Mouse (Mus musculus): ENCODE measurements at regions not wholly inside any gene's neighbourhood (a gene's known extent, or its start where the extent isn't known, plus 50 kb on each side); places are given as distances from the start of the nearest gene placed in this dataset.

DNA sequence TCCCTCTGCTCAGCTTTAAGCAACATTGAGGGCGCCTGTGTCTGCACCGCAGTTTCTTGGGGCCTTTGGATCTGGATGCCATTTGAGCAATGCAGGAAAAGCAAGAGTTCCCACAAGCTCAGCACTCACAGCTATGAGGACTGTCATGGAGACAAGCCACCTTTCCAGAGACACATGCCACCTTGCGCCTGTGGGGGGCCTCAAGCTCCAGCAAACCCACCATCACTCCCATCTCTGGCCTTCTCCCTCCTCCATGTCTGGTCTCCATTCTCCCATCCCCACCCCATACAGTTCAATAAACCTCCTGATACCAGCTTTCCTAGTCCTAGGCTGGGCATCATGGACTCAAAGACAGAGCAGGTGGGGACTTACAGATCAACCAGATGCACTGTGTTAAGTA lies 97.8 kb downstream of the Wdr11 start:
- POLR2A ChIA-PET, result no interaction called here
- CTCF ChIA-PET, result no interaction called here

DNA sequence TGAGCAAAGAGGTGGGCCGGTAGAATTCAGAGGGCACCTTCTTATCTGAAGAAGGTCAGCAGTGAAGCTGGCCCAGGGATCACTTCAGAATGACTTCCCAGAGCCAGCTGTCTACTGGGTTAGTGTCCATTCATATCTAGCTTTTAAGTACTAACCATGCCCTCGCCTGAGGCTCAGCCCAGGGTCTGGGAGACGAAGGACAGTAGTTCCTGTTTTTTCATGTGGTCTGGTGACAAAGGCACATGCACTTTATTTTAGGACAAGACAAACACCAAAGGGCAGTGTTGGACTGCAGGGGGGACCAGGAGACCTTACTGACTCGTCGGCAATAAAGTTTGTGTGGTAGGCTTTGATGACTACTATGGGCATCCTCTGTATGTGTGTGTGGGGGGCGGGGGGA lies 99.2 kb downstream of the Wdr11 start:
- CTCF ChIA-PET, result no interaction called here
- POLR2A ChIA-PET, result no interaction called here

DNA sequence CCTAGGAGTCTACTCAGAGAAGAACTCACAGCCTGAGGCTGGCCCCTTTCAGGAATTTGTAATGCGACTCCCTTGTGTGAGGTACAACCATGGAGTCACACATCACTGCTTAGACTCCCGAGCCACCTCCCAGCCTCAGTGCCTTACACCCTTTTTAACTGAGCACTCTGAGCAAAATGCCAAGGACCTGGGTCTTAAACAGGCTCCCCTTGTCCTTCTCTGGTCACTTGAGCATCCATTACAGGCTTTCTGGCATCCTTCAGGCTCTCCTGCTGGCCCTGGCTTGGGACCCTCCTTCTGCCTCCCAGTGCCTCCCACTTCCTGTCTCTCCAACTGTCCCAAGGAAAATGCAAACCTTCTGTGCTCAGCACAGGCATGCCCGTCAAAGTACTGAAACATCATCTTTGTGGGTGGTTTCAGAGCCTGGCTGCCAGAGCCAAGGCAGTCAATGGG lies 100.0 kb downstream of the Wdr11 start:
- POLR2A ChIA-PET, result interaction anchor here in 1 of 4 experiments (0.7 kb wide), 1 partner anchor 748 kb away, joined by 9 read pairs; no protein-coding TSS in a partner anchor
- CTCF ChIA-PET, result interaction anchor here in 1 of 4 experiments (0.6 kb wide), 1 partner anchor 8 kb away, joined by 3 read pairs; no protein-coding TSS in a partner anchor

DNA sequence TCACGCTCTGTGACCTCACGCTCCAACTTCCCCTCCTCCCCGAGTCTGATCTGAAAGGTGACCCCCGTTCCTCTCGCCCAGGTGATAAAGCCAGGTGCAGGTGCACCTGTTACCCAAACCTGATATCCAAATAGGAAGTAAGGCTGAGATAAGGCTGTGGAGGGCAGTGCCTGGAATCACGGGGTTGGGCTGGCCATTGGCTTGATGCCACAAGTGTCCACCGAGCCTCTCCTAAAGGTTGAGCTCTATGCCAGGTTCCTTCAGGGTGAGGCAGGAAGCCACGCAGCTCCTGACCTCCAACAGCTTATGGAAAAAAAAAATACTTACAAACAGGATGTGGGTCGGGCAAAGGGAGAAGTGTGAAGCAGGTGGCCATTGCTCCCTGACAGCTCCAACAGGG lies 102.0 kb downstream of the Wdr11 start:
- POLR2A ChIA-PET, result interaction anchor here in 1 of 4 experiments (0.5 kb wide), 1 partner anchor 1096 kb away, joined by 3 read pairs; no protein-coding TSS in a partner anchor
- CTCF ChIA-PET, result no interaction called here

DNA sequence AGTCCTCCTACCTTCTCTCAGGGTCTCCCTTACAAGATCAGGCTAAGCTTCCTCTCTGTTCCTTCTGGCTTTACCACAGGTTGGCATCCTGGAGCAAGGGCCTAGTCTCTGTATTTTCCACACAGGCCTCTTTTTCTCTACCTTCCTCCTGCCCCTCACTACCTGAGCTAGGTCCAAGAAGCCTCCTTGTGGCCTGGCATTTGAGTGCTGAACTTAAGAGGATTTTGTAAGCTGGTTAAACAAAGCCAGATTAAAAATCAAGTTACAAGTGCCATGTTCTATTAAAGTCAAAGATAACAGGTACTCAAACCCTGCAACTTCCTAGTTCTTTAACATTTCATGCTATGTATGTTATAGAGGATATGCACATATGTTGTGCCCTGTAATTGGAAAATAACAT lies 102.5 kb downstream of the Wdr11 start:
- ChIA-PET CTCF (interaction anchor here in 1 of 4 experiments (0.5 kb wide), 1 partner anchor 8 kb away, joined by 5 read pairs; no protein-coding TSS in a partner anchor), POLR2A (interaction anchor here in 1 of 4 experiments (0.5 kb wide), 1 partner anchor 1095 kb away, joined by 3 read pairs; no protein-coding TSS in a partner anchor)

DNA sequence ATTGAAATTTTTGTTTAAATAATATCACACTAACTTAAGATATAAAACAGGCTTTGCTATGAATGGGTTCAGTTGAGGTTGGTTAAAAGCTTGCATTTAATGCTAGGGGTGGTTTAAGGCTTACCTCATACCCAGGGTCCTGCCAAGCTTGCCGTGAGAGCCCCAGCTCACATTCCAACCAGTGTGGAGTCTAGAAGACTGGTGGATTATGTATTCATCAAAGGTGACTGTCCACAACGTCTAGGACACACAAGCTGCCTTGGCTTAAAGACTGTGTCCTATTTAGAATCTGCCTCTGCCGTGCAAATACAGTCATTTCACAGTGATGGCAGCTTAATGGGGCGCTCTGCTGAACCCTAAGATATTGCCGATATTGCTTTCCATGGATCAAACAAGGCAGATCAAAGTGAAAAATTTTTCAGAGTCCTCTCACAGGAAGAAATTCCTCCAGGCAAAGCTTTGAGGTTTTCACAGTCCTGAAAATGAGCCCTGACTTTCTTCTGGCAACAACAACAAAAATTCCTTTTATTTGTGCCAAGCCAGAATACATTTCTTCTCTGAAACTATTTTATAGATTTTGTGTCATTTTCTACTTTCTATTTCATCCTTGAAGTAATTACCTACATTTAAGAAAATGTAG lies 108.4 kb downstream of the Wdr11 start:
- CTCF ChIA-PET, result interaction anchor here in 2 of 4 experiments (0.6 to 1.5 kb wide), 2 partner anchors 9 to 20 kb away, joined by 3 read pairs; no protein-coding TSS in a partner anchor

DNA sequence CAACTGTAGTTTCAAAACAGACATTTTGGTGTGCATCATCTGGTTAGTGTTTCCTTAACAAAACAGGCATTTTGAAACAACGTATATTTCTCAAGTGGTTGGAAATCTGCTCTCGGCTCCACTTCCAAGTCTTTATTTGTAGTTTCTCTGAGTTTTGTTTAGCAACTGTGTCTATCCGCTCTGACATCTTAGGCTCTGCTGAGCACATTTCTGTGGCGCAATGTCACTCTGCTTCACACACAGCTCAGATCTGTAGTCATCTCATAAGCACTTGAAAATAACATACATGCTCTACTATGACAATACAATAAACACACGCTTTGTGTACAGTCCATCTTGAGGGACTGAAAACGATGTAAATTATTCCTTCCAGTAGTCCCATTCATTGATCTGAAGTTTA lies 135.9 kb downstream of the Wdr11 start:
- POLR2A ChIA-PET, result no interaction called here

More for the DNA sequence above, 108.4 kb downstream of the Wdr11 start:
- POLR2A ChIA-PET, result interaction anchor here in 1 of 4 experiments (0.5 kb wide), 1 partner anchor 25 kb away, joined by 6 read pairs; no protein-coding TSS in a partner anchor

DNA sequence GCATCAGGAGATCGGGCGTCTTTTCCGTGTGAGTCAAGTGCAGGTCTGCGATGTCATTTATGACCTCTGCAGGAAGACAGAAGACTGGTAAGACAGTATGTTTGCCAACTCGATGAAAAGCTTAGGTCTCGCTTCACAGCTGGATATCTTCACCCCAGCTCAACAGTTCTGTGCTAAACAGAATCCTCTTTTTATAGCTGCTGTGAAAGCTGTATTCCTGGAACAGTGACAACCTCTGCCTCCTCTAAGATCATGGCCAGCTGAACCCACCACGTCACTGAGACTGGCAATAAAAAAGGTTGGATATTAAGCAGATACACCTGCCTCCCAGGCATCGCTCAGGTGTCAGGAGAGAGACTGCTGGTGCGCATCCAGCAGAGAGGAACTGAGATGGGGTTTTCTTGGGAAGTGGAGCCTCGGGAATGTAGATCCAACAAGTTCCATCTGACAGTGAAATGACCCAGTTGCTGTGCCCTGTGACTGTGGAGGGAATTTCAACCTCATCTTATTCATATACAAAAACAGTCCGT lies 138.1 kb downstream of the Wdr11 start:
- ChIA-PET CTCF (no interaction called here), POLR2A (no interaction called here)

More for the DNA sequence above, 135.9 kb downstream of the Wdr11 start:
- CTCF ChIA-PET, result interaction anchor here in 1 of 4 experiments (0.7 kb wide), 1 partner anchor 22 kb away, joined by 3 read pairs; no protein-coding TSS in a partner anchor

DNA sequence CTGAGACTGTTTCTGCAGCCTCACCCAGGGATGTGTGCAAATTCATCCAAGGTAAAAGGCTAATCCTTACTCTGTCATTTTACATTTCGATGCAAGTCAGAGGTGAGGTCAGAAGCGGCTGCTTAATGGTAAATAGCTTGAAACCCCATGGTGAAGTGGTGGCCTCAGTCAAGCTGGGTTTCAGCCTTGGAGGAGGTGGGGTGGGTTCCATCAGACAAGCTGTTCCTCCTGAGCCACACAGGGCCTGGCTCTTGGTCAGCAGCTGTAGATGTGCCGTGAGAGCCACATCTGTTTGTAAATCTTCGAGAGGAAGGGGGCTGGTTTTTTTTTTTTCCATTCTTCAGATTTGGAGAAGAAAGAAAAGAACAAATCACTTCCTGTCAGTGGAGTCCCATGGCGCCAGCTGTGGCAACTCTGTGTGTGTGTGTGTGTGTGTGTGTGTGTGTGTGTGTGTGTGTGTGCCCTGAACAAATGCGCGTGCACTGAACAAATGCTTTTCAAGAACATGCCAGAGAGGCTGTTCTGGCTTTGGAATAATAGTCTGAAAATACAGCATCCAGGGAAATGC lies 139.2 kb downstream of the Wdr11 start:
- CTCF ChIA-PET, result no interaction called here
- POLR2A ChIA-PET, result no interaction called here

DNA sequence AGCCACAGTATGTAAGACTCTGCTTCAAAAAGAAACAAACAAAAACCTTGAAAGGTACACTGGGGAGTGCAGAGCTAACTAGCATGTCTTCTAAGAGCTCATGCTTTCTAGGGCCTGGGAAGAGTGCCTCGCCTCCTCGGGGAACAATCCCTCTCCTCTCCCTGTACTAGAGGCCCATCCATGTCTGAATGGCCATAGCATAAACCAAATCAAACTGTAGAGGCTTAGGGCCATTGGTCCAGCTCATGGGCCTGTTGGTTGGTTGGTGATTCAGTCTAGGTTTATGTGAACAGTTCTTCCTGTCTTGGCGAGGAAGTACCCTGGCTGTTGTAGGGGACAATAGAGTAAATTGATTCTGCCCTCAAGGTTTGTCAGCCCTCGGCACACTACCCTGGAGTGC lies 151.0 kb downstream of the Wdr11 start:
- CTCF ChIA-PET, result interaction anchor here in 1 of 4 experiments (0.5 kb wide), 1 partner anchor 120 kb away, joined by 11 read pairs; no protein-coding TSS in a partner anchor
- POLR2A ChIA-PET, result no interaction called here

DNA sequence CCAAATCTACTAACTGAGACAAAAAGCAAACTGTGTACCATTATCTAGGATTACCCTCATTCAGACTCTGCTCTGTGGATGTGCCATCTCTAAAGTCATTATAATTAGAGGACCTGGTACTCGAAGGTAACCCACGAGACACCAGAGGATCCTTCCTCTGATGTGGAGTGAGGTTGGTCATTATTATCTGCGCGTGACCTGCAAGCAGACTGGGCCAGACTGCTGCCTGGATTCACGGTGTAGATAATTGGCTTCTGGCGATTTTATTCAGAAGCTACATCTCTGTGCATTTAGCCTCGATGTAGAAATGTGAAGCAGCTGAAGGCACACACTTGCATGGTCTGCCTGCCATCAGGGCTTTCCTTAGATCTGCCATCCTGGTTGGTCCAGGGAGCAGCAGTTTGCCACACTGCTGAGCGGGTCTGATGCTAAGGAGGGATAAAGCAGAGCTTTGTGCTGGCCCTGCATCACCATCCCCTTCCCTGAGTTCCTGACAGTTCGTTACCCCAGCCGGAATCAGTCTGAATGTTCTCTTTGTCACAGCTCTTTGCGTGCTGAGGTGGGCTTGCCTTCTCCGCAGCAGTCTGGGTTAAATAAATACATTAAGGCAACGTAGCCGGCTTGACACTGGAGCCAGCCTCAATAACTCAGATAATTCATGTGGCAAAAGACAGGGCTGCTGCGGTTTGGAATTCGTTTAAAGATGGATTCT lies 152.4 kb downstream of the Wdr11 start:
- CTCF ChIA-PET, result no interaction called here
- POLR2A ChIA-PET, result no interaction called here

DNA sequence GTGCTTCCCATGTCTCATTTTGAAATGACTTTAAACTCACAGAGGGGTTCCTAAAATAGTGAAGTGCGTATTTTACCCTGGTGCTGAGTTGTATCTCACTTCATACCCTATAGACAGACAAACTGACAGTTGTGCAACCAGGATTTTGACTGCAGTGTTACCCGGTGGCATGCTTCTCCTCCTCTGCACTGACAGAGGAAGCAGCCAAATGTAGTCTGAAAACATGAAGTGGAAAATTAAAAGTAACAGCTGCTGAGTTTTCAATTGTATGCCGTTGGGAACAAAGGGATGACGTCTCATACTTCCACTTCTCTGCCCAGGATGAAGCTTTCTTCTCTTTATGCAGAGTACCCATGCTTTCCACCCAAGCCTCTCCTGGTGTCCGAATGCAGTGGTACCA lies 155.0 kb downstream of the Wdr11 start:
- CTCF ChIA-PET, result no interaction called here
- POLR2A ChIA-PET, result no interaction called here

DNA sequence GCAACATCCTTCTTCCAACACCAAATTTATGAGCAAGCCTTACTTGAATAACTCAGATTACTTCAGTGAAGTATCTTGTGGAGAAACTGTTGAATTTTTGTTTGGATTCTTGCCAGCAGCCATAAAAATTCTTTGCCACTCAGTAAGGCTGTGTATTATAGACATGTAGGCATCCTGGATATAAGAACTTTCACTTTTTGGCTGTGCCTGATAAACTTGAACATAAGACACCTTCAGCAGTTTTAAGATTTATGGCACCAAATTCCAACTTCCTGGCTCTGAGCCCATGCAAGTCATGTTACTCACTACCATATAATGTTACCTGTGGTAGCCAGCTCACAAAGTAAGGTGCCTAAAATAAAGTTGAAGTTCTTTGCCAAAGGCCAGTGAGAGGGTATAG lies 159.3 kb downstream of the Wdr11 start:
- ChIA-PET CTCF (no interaction called here), POLR2A (no interaction called here)

DNA sequence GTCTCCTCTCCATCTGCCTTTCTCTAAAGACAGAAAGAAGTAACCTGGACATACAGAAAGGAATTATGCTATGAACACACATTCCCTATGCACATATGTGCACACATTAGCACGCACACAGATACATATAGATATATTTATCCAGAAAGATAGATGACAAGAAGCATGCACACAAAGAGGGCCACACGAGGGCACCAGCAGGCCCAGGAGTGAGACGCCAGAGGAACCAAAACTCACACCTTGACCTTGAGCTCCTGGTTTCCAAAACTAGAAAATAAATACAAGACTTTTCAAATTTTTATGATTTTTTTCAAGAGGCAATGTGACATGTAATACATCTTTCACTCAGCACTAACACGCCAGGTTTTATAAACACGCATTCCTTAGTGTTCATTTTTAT lies 163.1 kb downstream of the Wdr11 start:
- CTCF ChIA-PET, result no interaction called here
- POLR2A ChIA-PET, result no interaction called here

DNA sequence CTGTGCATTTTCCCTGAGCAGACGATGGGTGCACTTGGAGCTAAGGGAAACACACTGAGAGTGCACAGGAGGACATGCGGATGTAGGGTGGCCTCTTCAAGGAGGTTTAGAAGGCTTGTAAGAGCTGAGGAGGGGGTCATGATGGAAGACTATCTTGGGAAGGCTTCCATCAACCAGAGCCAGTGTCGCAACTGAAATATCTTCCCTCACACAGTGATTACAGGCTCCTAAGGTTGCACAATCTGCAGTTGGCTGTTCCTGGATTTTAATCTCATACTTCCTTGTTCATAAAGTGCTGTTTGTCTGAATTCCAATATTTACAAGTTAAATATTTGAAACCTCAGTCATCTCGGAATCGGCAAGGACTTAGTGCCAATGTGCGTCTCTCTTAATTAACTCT lies 164.5 kb downstream of the Wdr11 start:
- ChIA-PET POLR2A (no interaction called here), CTCF (no interaction called here)

DNA sequence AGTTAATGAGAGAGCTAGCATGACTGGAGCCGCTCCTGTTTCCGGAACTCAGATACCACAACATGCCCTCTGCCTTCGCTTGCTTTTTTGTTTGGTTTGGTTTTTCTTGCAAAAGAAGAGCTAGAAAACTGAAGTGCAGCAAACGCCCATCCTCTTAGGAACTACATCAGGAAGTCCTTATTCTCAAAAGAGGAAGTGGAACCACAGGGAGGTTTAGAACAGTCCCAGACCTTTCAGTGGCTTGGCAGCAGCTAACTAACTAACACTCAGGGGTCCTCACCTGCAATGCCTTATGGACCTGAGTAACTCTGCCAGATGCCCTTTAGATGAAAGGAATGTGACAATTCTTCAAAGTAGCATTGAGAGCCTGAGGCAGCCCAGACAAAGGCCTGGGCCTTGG lies 168.2 kb downstream of the Wdr11 start:
- CTCF ChIA-PET, result interaction anchor here in 1 of 4 experiments (0.7 kb wide), 1 partner anchor 821 kb away, joined by 3 read pairs; no protein-coding TSS in a partner anchor
- POLR2A ChIA-PET, result no interaction called here

DNA sequence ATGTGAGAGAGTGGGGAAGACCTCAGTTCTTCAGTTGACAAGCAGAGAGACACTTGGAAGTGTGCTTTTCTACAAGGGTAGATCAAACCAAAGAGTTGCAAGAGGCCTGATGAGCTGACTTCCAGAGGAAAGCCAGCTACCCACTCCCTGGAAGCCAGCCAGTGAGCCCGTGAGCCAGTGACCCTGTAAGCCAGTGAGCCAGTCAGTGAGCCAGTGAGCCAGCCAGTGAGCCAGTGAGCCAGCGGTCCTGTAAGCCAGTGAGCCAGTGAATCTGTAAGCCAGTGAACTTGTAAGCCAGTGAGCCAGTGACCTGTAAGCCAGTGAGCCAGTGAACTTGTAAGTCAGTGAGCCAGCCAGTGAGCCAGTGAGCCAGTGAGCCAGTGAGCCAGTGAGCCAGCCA lies 168.7 kb downstream of the Wdr11 start:
- CTCF ChIA-PET, result interaction anchor here in 1 of 4 experiments (0.7 kb wide), 1 partner anchor 820 kb away, joined by 3 read pairs; no protein-coding TSS in a partner anchor
- POLR2A ChIA-PET, result no interaction called here

DNA sequence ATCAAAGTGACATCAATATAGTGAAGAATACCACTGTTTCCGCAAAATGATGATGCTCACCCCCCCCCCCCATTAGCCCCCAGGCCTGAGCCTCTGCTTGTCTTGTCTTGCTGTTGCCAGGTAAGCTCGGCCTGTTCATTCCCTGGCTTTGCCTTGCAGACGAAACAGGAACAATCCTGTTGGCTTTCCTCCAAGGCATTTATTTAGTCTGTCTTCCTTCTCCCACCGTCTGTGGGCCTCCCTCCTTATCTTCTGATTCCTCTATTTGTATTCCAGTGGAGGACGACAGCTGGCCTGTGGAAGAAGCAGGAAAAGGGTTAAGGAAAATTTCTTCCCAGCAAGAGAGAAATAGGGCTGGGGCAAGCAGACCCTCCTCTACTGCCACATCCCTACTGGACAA lies 172.1 kb downstream of the Wdr11 start:
- POLR2A ChIA-PET, result interaction anchor here in 2 of 4 experiments (0.6 to 1.6 kb wide), 2 partner anchors 10 to 11 kb away, joined by 3 to 4 read pairs; no protein-coding TSS in a partner anchor

DNA sequence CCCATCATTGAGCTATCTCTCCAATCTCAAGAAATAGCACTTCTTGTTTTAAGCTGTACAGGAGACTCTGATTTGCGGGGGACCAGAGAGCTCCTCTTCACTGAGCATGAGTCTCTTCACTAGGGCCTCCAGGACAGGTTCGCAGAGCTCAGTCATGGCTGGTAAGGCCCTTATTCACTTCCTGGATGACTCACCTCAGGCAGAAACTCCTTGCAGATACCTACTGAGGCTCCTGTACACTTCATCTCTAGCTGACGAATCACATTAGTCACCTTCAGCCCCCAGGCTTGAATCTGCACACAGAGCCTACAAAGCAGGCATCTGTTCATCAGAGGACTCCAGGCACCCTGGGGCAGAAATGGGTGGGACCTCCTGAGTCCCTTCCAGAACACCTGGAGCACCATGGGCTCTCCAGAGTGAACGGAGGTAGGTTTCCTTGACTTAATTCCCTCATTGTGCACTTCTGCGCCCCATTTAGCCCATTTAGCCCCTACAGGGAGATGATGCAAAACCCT lies 172.8 kb downstream of the Wdr11 start:
- ChIA-PET POLR2A (interaction anchor here in 1 of 4 experiments (1.6 kb wide), 1 partner anchor 10 kb away, joined by 4 read pairs; no protein-coding TSS in a partner anchor), CTCF (no interaction called here)

More for the DNA sequence above, 172.1 kb downstream of the Wdr11 start:
- CTCF ChIA-PET, result no interaction called here

Measured in embryonic stem cell, embryonic (primary cell).